Mouse (Mus musculus) neutrophil, adult 59 days (primary cell): Measurements from ENCODE around the gene Fam204a. TPM values are rescaled to one million over a fixed set of nuclear protein-coding genes. Genes with fewer than 3 reads are reported as not detected.

ENCODE experiments used
- total RNA-seq, 2 experiments: library from RNA; stranded (reverse); gene quantifications; 1 replicate in 1 of 2; 2 replicates in 1 of 2; pipeline ENCODE4 v1.2.4; 2023

The Fam204a gene
- 10 to 100 TPM; 14.5 to 17.4 TPM for total RNA-seq

DNA sequence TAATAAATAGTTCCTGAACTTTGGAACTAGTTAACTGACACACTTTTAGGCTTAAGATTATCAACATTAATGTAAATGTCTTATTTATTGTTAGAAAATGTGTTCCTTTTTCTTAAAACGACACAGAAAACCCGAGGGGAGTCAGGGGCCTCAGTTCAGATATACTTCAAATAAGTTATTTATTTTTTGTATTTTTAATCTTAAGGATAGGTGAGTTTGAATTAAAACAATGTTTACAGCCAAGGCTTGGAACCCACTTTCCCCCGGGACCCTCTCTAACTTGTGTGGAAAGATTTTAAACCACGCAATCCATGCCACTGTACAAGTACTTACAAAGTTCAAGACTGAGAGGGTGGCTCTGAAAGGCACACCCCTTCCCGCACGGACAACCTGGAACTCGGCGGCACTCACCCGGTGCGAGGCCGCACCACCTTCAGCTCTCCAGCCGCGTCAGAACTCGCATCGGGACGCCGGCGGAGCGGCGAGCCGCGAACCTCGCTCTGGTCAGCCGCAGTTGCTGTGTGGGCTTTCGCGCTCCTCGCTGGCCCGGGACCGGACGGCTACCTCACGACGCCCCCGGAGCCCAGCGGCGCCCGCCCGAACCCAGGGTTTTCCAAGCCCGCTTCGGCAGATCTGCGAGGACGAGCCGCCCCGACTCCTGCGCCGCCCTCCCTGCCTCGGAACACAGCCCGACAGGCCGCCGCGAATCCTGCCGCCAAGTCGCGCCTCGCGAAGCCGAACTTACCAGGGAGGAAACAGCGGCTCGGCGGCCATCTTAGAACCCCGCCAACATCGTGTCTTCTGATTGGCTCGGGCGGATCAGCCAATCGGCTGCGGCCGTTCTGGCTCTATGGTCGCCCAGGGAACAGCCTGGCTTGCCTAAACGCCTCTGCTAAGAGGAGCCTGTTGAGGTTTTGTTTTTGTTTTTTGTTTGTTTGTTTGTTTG lies at the start of gene Fam204a:
Gene Fam204a (minus strand): TSS at position 803 of the 946 bp plus-strand sequence.

Other genes starting within 250 kb of the Fam204a start
- gene Prlhr, start 241.6 kb upstream of the Fam204a start, total RNA-seq, result not detected